Mouse (Mus musculus) right cerebral cortex, adult 18-20 months (tissue): ENCODE measurements around the gene Nme7.

ENCODE experiments used
- DNase-seq: peaks from one replicate; pipeline ENCODE4 v3.0.0; 2022; ENCODE audit warnings: mixed read lengths

Gene Nme7

GRCm38 (mm10) chr1:164384972-164385371 is 81.1 kb downstream of the Nme7 start:
- DNase-seq = no peak

DNA sequence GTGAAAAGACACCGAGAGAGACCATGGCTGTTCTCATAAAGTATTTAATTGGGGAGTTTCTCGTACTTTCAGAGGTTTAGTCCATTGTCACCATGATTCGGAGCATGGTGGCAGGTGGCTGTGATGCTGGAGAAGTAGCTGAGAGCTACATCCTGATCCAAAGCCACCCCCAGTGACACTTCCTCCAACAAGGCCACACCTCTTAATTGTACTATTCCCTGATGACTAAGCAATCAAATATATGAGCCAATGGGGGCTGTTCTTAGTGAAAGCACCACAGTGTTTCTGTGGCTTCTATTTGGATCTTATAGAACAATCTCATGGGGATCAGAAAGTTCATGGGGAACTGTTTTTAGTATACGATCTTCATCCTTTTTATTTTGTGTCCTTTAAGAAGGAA is 85.8 kb downstream of the Nme7 start:
- no peak for DNase-seq

GRCm38 (mm10) chr1:164392176-164392575 is 88.3 kb downstream of the Nme7 start:
- DNase-seq = no peak

GRCm38 (mm10) chr1:164395131-164395780 is 91.3 kb downstream of the Nme7 start:
- DNase-seq = peak; percentile 72

GRCm38 (mm10) chr1:164397672-164398071 is 93.8 kb downstream of the Nme7 start:
- no peak for DNase-seq

DNA sequence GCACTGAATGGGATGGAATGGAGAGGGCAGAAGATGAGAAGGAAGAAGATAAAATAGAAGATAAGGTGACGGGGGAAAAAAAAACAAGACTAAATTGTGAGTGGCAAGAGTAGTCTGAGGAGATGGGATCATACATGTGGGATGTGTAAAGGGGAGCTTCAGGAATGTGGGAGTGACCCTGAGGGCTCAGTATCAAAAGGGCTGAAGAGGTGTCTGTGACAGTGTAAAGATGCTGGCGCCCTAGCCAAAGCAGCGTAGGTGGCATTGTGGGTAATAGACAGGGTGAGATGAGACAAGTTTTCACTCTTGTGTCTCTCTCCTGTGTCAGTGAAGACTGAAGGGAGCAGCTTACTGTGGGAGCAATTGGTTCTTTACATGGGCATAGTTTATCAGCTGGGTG is 95.7 kb downstream of the Nme7 start:
- no peak for DNase-seq

DNA sequence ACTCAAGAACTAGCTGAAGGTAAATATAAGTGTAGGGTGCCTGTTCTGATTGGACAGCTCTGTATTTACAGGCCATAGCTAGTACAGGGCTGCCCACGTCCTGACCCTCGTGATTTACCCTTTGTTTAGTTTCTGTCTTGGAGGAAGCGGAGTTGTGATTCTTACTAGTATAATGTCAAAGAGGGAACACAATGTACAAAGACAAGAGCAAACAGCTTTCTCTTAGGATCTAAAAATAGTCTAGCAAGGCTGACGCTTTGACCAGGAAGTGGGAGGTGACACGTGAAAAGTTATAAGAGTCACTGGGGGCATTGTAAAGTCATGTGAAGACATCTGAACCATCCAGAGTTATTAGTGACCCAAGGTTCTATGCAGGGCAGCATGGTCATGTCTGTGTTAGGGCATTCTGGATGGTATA is 101.5 kb downstream of the Nme7 start:
- DNase-seq = no peak

- no peak for DNase-seq
Observed at GRCm38 (mm10) chr1:164406506-164406905, 102.6 kb downstream of the Nme7 start.

GRCm38 (mm10) chr1:164408655-164409054 is 104.7 kb downstream of the Nme7 start:
- no peak for DNase-seq

GRCm38 (mm10) chr1:164411306-164411705 is 107.4 kb downstream of the Nme7 start:
- DNase-seq = no peak

DNA sequence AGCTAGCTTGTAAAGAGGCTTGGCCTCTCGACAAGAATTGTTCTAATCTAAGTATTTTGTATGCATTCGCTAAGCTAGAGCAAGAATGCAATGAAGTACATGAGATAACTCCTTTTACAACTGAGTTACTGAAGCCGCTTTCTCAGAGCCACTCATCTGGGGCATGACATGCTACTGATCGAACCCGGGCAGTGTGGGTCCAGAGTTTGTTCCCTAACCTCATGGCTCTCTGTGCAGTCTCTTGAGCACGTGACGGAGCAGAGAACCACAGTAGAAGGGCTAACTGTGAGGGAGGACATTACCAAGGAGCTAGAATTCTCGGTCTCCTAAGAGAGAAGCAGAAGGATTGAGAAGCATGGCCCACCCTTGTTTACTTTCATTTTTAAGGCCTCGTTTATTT is 109.0 kb downstream of the Nme7 start:
- DNase-seq = no peak

GRCm38 (mm10) chr1:164413608-164414007 is 109.7 kb downstream of the Nme7 start:
- no peak for DNase-seq

DNA sequence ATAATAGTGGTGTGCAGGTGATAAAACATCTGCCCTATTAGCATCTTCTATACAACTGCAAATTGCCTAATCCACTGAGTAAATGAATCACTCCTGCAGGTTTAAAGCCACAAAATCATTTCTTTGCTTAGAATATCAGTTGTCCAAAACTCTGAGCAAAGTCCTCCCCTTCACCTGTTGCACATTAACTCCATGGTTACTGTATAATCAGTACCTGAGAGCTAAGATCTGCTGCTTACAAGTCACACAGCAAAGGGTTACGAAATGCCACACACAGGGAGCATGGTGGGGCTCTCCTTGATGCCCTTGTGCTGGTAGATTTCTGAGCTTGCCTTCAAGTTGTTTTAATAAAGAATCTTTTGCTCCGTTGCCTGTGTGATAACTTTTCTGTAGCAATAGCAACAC is 111.4 kb downstream of the Nme7 start:
- DNase-seq = no peak

DNA sequence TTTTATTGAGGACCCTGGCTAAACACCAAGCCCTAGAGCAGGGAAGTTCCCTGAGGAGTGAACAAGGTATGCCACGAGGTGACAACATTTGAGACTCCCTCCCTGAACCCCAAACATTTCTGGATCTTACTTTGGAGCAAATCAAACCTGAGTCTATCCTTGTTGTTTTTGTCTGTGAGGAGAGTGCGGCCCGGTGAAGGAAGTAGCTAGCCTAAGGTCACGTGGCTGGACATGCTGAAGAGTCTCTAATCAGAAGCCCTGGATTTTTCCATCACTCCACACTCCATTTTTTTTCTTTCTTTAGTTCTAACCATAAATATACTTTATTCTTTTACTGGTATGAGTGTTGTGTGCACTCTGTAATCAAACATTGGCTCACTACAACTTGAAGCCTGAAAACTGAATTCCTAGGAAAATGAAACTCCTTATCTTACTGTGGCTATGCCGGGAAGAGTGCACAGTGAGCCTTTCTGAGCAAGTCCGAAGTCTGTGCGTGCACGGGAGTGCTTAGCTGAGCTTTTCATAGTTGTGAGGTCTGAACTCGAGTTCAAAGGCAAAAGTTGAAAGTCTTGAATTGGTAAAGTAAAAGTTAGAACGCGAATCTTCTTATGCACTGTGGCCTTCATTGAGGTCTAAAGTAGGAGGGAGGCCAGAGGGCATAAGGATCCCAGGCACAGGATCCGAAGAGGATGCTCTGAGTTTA is 112.9 kb downstream of the Nme7 start:
- DNase-seq = no peak

- DNase-seq = no peak
Observed at GRCm38 (mm10) chr1:164417604-164418003, 113.7 kb downstream of the Nme7 start.

DNA sequence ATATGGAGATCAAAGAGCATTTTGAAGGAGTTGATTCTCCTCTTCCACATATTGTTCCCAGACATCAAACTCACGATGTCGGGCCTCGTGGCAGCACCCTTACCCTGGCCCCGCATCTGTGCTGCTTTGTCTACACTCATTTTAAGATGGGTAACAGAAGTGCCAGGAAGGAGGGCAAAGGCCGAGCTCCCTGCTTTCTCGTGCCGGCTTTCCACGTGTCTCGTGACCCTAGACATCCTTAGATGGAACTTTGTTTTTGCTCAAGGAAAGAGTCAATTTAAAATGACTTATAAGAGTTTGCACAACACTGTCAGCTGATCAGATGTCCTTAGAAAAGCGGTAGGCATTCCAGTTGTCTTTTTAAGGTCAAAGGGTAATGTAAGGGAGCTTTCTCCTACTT is 114.4 kb downstream of the Nme7 start:
- DNase-seq = no peak

DNA sequence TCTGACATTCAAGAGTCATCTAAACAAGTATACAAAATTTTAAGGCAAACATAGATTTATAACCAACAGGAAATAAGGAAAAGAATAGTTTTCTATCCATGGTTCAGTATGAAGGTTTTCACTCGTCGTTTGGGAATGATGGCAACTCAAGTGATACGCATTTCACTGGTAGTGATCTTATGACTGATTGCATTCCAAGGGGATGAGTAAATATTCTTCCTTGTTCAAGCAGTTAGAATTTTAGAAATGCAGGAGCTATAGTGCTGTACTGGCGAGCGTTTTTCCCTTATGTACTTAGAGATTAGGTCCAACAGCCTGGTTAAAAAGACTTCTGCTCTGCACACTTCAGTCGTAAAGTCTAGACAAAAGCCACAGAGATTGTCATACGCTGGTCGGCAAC is 115.5 kb downstream of the Nme7 start:
- no peak for DNase-seq

- no peak for DNase-seq
Observed at GRCm38 (mm10) chr1:164420623-164421354, 116.9 kb downstream of the Nme7 start.

DNA sequence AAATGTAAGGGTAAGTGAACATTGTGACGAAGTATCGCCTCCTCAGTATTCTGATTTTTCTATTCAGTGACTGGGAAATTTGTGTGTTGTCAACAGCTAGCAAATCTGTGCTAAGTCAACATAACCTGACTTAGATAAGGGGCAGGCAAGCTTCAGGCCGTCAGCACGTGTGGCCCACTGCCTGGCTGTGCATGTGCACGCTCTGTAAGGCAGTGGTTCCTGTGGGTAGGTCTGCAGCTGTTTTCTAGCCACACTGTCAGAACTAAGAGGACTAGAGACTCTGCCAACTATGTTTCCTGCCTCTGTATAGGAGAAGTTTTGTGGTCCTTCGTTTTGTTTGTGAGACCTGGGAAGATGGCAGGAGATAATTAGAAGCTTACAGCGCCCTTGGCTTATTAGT is 122.3 kb downstream of the Nme7 start:
- DNase-seq = no peak

- no peak for DNase-seq
Observed at GRCm38 (mm10) chr1:164427777-164428176, 123.9 kb downstream of the Nme7 start.

GRCm38 (mm10) chr1:164428644-164429043 is 124.7 kb downstream of the Nme7 start:
- DNase-seq = no peak

- DNase-seq = no peak
Observed at GRCm38 (mm10) chr1:164432649-164433048, 128.7 kb downstream of the Nme7 start.

DNA sequence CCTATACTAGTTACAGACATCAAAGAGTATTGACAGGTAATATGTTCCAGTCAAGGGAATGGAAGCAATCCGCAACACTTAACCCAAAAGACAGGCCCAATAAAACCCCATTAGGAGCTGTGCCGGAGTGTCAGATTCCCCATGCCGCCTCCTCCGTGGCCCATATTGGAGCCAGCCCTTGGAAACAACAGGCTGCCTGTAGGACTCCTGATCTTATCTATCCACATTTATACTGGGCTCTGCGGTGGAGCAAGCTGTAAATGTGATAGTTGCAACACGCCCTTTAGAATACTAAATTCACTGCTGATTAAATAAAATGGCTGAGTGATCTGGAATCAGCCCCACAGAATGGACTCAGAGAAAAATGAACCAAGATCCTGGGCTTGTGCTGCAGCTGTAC is 130.1 kb downstream of the Nme7 start:
- DNase-seq = no peak

DNA sequence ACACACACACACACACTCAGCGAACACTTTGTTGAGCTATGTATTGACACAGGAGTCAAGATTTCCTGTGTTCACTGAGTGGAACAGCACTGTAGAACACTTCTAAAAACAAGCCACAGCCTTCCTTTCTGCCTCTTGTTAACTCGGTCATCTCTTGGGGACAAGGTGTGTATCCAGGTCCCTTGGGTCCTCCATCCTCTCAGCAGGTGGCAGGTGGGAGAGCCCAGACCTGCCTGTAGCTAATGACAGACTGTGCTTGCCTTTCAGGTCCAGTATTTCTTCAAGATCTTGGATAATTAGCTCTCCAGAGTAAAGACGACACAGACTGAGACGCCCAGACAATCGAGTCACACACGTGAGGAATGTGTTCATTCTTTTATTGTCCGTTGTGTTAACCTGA is 132.8 kb downstream of the Nme7 start:
- no peak for DNase-seq
